Mouse (Mus musculus) liver, adult 2 months (tissue): ENCODE data around the gene Kdelc2. TPM values are rescaled to one million over a fixed set of nuclear protein-coding genes. Genes with fewer than 3 reads are reported as not detected.

Experiments used
- DNase-seq: peaks from one replicate; pipeline ENCODE4 v3.0.0-alpha.2; 2011; ENCODE audit warnings: low read depth, low spot score; ENCODE audit errors: extremely low read depth
- H3K27ac ChIP-seq: fragments of 200-500 bp; replicated peaks from 2 replicates; pipeline ENCODE4 v1.5.1; 2012; ENCODE audit warnings: low read depth, mild to moderate bottlenecking, control low read depth, inconsistent platforms, low read length; ENCODE audit not compliant: insufficient read depth
- H3K27me3 ChIP-seq: fragments of 200-500 bp; 2 replicates; pipeline ENCODE4 v1.6.1; 2012; ENCODE audit warnings: mild to moderate bottlenecking, moderate library complexity, low read length, inconsistent platforms; ENCODE audit not compliant: control insufficient read depth, insufficient read depth
- H3K36me3 ChIP-seq: fragments of 200-500 bp; 2 replicates; pipeline ENCODE4 v1.6.1; 2012; ENCODE audit warnings: low read length, inconsistent platforms; ENCODE audit not compliant: control insufficient read depth, insufficient read depth
- H3K4me1 ChIP-seq: fragments of 200-500 bp; 2 replicates; pipeline ENCODE4 v1.6.1; 2011; ENCODE audit warnings: low read length; ENCODE audit not compliant: control insufficient read depth, insufficient read depth
- H3K4me3 ChIP-seq: fragments of 200-500 bp; 2 replicates; pipeline ENCODE4 v1.5.1; 2011; ENCODE audit warnings: low read depth, mild to moderate bottlenecking, control low read depth, low read length, moderate library complexity; ENCODE audit not compliant: insufficient read depth
- H3K79me2 ChIP-seq: fragments of 200-500 bp; 2 replicates; pipeline ENCODE4 v1.6.1; 2012; ENCODE audit warnings: inconsistent platforms, mild to moderate bottlenecking, low read length, moderate library complexity; ENCODE audit not compliant: control insufficient read depth, insufficient read depth
- H3K9ac ChIP-seq: fragments of 200-500 bp; 2 replicates; pipeline ENCODE4 v1.6.1; 2012; ENCODE audit warnings: low read depth, mild to moderate bottlenecking, control low read depth, inconsistent platforms, low read length
- CTCF ChIP-seq: fragments of 200-500 bp; IDR thresholded peaks from 2 replicates; pipeline ENCODE4 v1.5.1; 2011; ENCODE audit warnings: low read depth, low read length, control low read depth
- POLR2A ChIP-seq: fragments of 200-500 bp; IDR thresholded peaks from 2 replicates; pipeline ENCODE4 v1.6.1; 2011; ENCODE audit warnings: low read length, control low read depth; ENCODE audit not compliant: insufficient read depth; ENCODE audit errors: extremely low read depth
- WGBS: fragments of 180-500 bp; shearing (Covaris S2); methylation state at CpG from one replicate; pipeline ENCODE4 v1.1.7; 2018; 5-methylcytosine and 5-hydroxymethylcytosine counted together
- polyA plus RNA-seq: library from polyadenylated mRNA; depleted of rRNA; stranded (reverse); fragments of >200 nt; gene quantifications from 2 replicates; pipeline ENCODE4 v1.2.3, GENCODE M21; 2012
- total RNA-seq: library from RNA; depleted of rRNA; stranded (reverse); fragments of >200 nt; gene quantifications from 2 replicates; pipeline ENCODE4 v1.2.3, GENCODE M21; 2014

Kdelc2 gene
- total and polyA plus RNA-seq, 2 experiments = 2.0 to 6.2 TPM

DNA sequence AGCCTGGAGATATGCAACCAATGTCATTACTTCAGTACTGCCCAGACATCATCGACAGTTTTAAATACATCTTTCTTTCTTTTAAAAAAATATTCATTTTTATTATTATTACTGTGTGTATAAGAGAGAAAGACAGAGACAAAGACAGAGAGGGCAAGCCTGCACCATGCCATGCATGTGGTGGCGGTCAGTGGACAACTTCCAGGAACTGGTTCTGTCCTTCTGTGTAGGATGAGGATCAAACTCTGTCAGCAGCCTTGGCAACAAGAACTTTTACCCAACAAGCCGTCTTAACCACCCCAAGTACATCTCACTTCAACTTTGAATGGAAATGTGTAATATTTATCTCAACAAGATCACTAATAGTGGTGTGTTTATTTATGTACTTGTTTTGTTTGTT lies 41.8 kb upstream of the Kdelc2 start:
- Histone ChIP-seq H3K36me3 (no peaks in the 10 kb centered on the region), H3K27me3 (no peaks in the 10 kb centered on the region), H3K79me2 (peaks cover 7% of the 10 kb centered on the region; the same call in 1 of the 2 replicates), H3K9ac (peak overlapping the region; percentile 71), H3K27ac (peak overlapping the region; percentile 97), H3K4me1 (peaks cover 24% of the 10 kb centered on the region), H3K4me3 (peak overlapping the region; percentile 59)
- DNase-seq = peak; percentile 60
- no peak for TF ChIP-seq POLR2A
- no peak for TF ChIP-seq CTCF
- 28% methylated on average over 3 of the region's 3 CpGs for WGBS

DNA sequence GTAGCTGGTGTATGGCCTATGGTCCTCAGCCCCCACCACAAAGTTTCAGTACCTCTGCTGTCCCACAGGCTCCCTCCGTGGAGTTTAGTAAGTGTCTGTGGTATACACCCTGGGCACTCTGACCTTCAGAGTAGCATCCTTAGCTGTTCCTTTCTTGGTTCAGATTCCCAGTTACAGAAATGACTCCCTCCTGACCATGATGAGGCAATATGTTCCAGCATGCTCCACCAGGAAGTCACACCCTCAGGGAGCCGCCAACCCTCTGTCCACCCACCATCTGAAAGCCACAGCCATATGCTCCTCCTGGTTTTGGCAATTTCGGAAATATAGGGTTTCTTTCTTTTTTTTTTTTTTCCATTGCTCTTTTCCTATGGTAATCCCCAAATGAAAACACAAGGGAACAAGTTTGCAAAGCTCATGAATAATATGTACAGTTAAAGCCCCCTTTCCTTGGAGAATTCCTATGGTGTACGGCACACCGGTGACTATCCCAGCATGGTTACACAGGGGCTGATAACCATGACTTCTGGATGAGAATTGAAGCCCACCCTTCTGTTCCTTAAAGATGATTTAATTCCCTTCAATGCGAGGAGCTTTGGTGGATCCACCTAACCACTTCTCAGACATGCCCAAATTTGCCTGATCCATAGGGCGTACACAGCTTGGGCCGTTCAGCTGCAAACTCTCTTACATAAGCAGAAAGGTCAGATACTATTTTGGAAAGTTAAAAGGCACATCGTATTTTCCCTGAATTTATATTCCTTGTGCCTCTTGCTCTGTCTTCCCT lies 39.0 kb upstream of the Kdelc2 start:
- H3K4me1 ChIP-seq = peaks cover 39% of the 10 kb centered on the region
- 65% methylated on average over 9 of the region's 9 CpGs for WGBS
- peaks cover 8% of the 10 kb centered on the region for H3K36me3 ChIP-seq

DNA sequence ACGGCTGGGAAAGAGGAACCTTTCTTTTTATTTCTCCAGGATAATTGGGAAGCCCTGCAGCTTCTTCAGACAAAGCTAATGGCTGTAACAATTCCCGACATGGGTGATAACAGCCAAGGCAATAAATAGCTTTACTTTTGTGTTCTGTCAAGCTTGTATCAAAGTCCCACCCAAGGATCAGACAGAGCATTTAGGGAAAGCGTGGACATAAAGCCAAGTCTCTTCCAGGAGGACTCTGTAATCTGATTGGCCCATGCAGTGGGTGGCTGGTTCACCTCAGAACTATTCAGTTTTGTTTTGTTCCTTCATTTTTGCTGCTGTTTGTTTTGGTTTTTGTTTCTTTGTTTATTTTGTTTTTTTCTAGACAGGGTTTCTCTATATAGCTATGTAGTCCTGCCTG lies 38.1 kb upstream of the Kdelc2 start:
- peak; percentile 84 for DNase-seq
- H3K79me2 ChIP-seq = peaks cover 27% of the 10 kb centered on the region

More for the DNA sequence above, 39.0 kb upstream of the Kdelc2 start:
- H3K79me2 ChIP-seq = peaks cover 27% of the 10 kb centered on the region
- H3K4me3 ChIP-seq = no peak overlapping the region
- H3K9ac ChIP-seq = no peak overlapping the region
- no peaks in the 10 kb centered on the region for H3K27me3 ChIP-seq
- no peak for TF ChIP-seq CTCF
- no peak for TF ChIP-seq POLR2A
- DNase-seq = peak; percentile 52
- H3K27ac ChIP-seq = peak overlapping the region; percentile 77

DNA sequence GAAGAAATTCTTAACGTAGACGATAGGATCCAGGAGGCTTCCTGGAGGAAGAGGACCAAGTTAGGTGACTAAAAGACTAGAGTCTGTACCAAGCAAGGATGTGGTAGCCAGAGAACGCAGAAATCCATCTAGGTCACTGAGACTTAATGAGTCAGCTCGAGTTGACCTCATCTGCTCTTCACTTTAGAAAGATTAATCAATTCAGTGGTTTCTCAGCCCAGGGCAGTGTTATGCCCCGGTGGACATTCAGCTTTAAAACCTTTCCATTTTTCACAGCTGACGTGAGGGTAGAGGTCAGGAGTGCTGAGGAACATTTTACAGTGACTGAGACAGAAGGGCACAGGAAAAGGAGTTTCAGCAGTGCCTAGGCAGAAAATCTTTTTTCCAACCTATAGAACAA lies 37.4 kb upstream of the Kdelc2 start:
- Histone ChIP-seq H3K27ac (peak overlapping the region; percentile 85), H3K4me3 (no peak overlapping the region), H3K36me3 (peaks cover 8% of the 10 kb centered on the region), H3K27me3 (no peaks in the 10 kb centered on the region), H3K9ac (peak overlapping the region; percentile 12; the same call in 1 of the 2 replicates), H3K79me2 (peaks cover 27% of the 10 kb centered on the region), H3K4me1 (peaks cover 43% of the 10 kb centered on the region)
- 20% methylated on average over 6 of the region's 6 CpGs for WGBS
- DNase-seq = peak; percentile 82
- TF ChIP-seq POLR2A = no peak
- TF ChIP-seq CTCF = no peak

More for the DNA sequence above, 38.1 kb upstream of the Kdelc2 start:
- 26% methylated on average over 3 of the region's 3 CpGs for WGBS
- Histone ChIP-seq H3K36me3 (peaks cover 8% of the 10 kb centered on the region), H3K27ac (peak overlapping the region; percentile 85), H3K4me1 (peaks cover 43% of the 10 kb centered on the region), H3K4me3 (no peak overlapping the region), H3K27me3 (no peaks in the 10 kb centered on the region), H3K9ac (peak overlapping the region; percentile 12; the same call in 1 of the 2 replicates)
- TF ChIP-seq POLR2A (no peak), CTCF (no peak)

DNA sequence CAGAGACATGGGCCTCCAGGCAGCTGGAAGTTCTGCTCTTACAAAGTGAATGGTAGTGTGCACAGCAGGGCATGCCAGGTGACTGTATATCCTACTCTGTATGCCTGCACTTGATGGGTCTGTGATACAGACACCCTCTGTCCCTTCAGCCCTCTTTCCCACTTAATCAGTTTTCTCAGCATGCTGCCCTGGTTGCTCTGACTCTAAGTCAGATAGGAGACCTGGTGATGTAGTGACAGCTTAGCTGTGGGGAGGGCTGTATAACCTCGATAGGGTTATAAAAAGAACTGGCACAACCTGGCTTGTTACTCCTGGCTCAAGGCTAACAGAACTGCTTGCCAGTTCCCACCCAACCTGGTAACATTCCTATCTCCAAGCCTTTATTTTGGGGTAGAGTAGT lies 34.6 kb upstream of the Kdelc2 start:
- H3K27ac ChIP-seq = peak overlapping the region; percentile 48; the same call in 1 of the 2 replicates
- H3K27me3 ChIP-seq = no peaks in the 10 kb centered on the region
- peaks cover 47% of the 10 kb centered on the region for H3K4me1 ChIP-seq
- peaks cover 21% of the 10 kb centered on the region for H3K79me2 ChIP-seq
- no peak overlapping the region for H3K4me3 ChIP-seq
- TF ChIP-seq POLR2A (no peak), CTCF (no peak)
- H3K36me3 ChIP-seq = peaks cover 8% of the 10 kb centered on the region
- 29% methylated on average over 1 of the region's 1 CpGs for WGBS
- no peak for DNase-seq
- H3K9ac ChIP-seq = no peak overlapping the region

DNA sequence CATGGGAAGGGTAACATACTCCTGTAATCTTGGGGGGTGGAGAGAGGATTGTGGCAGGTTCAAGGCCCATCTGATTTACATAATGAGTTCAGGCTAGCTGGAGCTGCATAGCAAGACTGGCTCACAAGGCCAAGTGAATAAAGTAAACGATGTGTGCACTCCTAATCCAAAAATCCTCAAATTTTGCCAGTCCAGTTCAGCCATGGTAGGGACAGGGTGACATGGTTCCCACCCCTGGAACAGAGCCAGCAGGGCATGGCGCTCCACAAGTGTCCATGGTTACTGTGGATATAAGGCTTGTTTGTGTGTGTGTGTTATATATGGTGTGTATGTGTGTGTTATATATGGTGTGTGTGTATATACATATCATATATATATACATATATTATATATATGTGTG lies 33.5 kb upstream of the Kdelc2 start:
- Histone ChIP-seq H3K79me2 (peaks cover 21% of the 10 kb centered on the region), H3K27ac (no peak overlapping the region; the same call in 1 of the 2 replicates), H3K4me1 (peaks cover 45% of the 10 kb centered on the region), H3K4me3 (no peak overlapping the region), H3K36me3 (peaks cover 8% of the 10 kb centered on the region), H3K27me3 (no peaks in the 10 kb centered on the region), H3K9ac (no peak overlapping the region)
- WGBS = 50% methylated on average over 2 of the region's 2 CpGs
- TF ChIP-seq CTCF (no peak), POLR2A (no peak)
- DNase-seq = peak; percentile 58
